Mouse (Mus musculus) brain, embryonic 14.5 days (tissue): ENCODE measurements at regions not wholly inside any gene's neighbourhood (a gene's known extent, or its start where the extent isn't known, plus 50 kb on each side); places are given as distances from the start of the nearest gene placed in this dataset.
A peak's percentile ranks its signal among the peaks of the same experiment; 100 is the strongest.

Experiments
- DNase-seq: peaks from one replicate; pipeline ENCODE4 v3.0.0-alpha.2; 2011; ENCODE audit warnings: low read depth
- CTCF ChIP-seq: fragments of 200-500 bp; IDR thresholded peaks from 2 replicates; pipeline ENCODE4 v1.5.1; 2012; ENCODE audit warnings: inconsistent platforms, mild to moderate bottlenecking, moderate library complexity, borderline replicate concordance; ENCODE audit not compliant: insufficient read depth, insufficient read length; ENCODE audit errors: extremely low read depth
- POLR2A ChIP-seq: fragments of 200-500 bp; IDR thresholded peaks from 2 replicates; pipeline ENCODE4 v1.6.1; 2012; ENCODE audit warnings: mild to moderate bottlenecking, inconsistent platforms, borderline replicate concordance; ENCODE audit not compliant: poor library complexity, insufficient read depth, insufficient read length, severe bottlenecking; ENCODE audit errors: extremely low read depth

GRCm38 (mm10) chr12:106872966-106873730 lies 615.3 kb upstream of the 3110018I06Rik start:
- TF ChIP-seq POLR2A (no peak), CTCF (no peak)
- DNase-seq = no peak

GRCm38 (mm10) chr12:106890319-106890718 lies 598.1 kb upstream of the 3110018I06Rik start:
- no peak for DNase-seq
- TF ChIP-seq POLR2A (no peak), CTCF (no peak)

DNA sequence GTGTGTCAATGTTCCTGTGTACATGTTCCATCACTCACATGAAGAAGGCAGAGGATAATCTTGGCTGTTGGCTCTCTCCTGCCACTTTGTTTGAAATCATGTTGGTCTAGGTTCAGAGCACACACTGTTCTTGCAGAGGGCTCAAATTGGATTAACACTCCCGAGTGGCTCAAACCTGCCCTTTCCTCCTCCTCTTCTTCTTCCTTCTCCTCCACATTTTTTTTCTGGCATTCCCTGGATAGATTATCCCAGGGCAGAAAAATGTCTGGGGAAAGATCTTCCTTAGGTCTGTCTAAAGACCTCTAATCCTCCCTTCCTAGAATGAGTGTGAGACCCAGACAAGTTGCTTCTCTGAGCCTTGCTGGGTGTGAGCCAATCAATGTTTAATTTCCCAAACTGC lies 594.4 kb upstream of the 3110018I06Rik start:
- no peak for TF ChIP-seq POLR2A
- no peak for TF ChIP-seq CTCF
- DNase-seq = no peak

GRCm38 (mm10) chr12:106904202-106904601 lies 584.2 kb upstream of the 3110018I06Rik start:
- TF ChIP-seq POLR2A = no peak
- no peak for TF ChIP-seq CTCF
- no peak for DNase-seq

GRCm38 (mm10) chr12:106912782-106913181 lies 575.6 kb upstream of the 3110018I06Rik start:
- DNase-seq = peak; percentile 83
- TF ChIP-seq CTCF = no peak
- no peak for TF ChIP-seq POLR2A

- DNase-seq = peak; percentile 73
- TF ChIP-seq POLR2A (no peak), CTCF (no peak)
These were observed 565.9 kb upstream of the 3110018I06Rik start for GRCm38 (mm10) chr12:106922571-106922991.

DNA sequence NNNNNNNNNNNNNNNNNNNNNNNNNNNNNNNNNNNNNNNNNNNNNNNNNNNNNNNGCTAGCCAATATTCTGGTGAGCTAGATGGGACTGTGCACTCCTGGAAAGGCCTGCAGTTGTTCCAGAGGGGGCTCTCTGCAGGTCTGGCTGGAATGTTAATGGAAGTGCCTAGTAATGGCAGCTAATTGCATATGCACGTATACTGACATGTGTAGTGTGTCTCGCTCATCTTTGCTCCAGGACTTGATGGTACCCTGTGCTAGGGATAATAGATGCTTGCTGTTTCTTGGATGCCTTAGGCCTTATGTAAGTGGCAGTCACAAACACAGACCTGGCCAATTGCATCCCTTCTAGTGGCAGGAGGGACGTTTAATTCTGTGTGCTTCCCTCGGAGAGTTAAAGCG lies 560.0 kb upstream of the 3110018I06Rik start:
- peak; percentile 39 for DNase-seq
- TF ChIP-seq POLR2A = no peak
- no peak for TF ChIP-seq CTCF

- no peak for DNase-seq
- TF ChIP-seq POLR2A (no peak), CTCF (no peak)
These were observed 559.3 kb upstream of the 3110018I06Rik start for GRCm38 (mm10) chr12:106929161-106929560.

GRCm38 (mm10) chr12:106931591-106931990 lies 556.8 kb upstream of the 3110018I06Rik start:
- DNase-seq = no peak
- TF ChIP-seq CTCF = no peak
- no peak for TF ChIP-seq POLR2A

DNA sequence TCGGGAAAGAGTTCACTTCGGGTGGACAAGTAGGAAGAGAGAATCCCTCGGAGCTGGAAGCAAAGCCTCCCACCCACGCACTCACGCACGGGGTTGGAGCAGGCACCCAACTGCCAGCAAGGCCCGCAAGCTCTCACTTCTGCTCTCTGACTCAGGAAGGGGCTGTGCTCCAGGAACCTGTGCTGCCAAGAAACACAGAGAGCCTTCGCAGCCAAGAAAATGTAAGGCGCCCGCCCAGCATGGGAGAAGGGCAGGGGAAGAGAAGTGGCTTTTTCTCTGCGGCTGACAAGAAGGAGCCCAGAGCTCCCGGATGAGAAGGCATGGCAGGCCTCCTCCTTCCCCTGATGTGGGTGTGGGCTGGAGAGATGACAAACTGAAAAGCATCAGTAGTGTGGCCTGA lies 549.1 kb upstream of the 3110018I06Rik start:
- DNase-seq = peak; percentile 78
- TF ChIP-seq POLR2A = no peak

GRCm38 (mm10) chr12:106943874-106944273 lies 544.6 kb upstream of the 3110018I06Rik start:
- no peak for TF ChIP-seq CTCF
- TF ChIP-seq POLR2A = no peak
- DNase-seq = peak; percentile 66

- DNase-seq = peak; percentile 72
These were observed 535.8 kb upstream of the 3110018I06Rik start for GRCm38 (mm10) chr12:106952621-106953020.

More at GRCm38 (mm10) chr12:106952621-106953020, 535.8 kb upstream of the 3110018I06Rik start:
- TF ChIP-seq POLR2A (no peak), CTCF (no peak)
